Comparison of ENCODE assay signal across 8 mouse cellular contexts in the genomic region with DNA sequence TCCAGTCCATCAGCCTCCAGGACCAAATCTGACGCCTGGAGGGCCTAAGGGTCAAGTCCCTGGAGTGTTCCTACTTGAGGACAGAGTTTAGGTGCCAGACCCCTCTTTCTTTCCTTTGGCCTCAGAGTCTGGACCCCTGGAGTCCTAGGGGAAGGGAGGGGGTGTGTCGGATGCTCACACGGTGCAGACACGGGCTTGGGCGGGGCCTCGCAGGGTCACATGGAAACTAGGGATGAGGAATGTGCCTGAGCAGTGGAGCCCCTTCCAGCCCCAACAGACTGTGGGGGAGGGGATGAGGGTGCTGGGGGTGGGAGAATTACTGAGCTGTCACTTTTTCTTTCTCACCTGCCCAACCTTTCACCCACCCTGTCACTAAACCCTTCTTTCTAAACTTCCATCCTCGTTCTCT. TPM values are rescaled to one million over a fixed set of nuclear protein-coding genes. Genes with fewer than 3 reads are reported as not detected.
DNase-seq lines count a peak whose midpoint lies in the region; ATAC-seq lines count a peak whose summit lies in the region.

No protein-coding gene starts in this region.

- 2% methylated on average over 7 of the region's 7 CpGs for WGBS in intestine, embryonic 14.5 days
- under 1% methylated on average over 7 of the region's 7 CpGs for WGBS in midbrain, embryonic 10.5 days
- WGBS in stomach, embryonic 15.5 days = 0% methylated on average over 7 of the region's 7 CpGs

- H3K9me3 ChIP-seq in intestine, embryonic 14.5 days (ENCODE audit: control insufficient read depth, low read length) = no peaks in the 10 kb centered on the region
- H3K9me3 ChIP-seq in midbrain, embryonic 10.5 days (replicated peaks) = no peaks in the 10 kb centered on the region
- no peaks in the 10 kb centered on the region for H3K9me3 ChIP-seq in stomach, embryonic 15.5 days

- peak overlapping the region; percentile 65 for H3K4me3 ChIP-seq in intestine, embryonic 14.5 days (ENCODE audit: low read depth, low read length)
- H3K4me3 ChIP-seq in midbrain, embryonic 10.5 days = peak overlapping the region; percentile 73
- peak overlapping the region; percentile 69 for H3K4me3 ChIP-seq in stomach, embryonic 15.5 days (replicated peaks)

- H3K4me2 ChIP-seq in intestine, embryonic 14.5 days (ENCODE audit: low read length) = peak overlapping the region; percentile 96
- peak overlapping the region; percentile 99 for H3K4me2 ChIP-seq in stomach, embryonic 15.5 days

- peak; percentile 92 for DNase-seq in layer of hippocampus, adult 11-12 months (ENCODE audit: low spot score)
- DNase-seq in layer of hippocampus, adult 9-10 months (ENCODE audit: low spot score) = no peak
- peak; percentile 94 for DNase-seq in cerebellum, adult 9-11 months
- DNase-seq in gastrocnemius, postnatal 10 days = peak; percentile 82
- DNase-seq in intestine, embryonic 14.5 days (ENCODE audit: low spot score) = peak; percentile 83
- DNase-seq in left cerebral cortex, postnatal 25 days (ENCODE audit: low spot score in 2 of 2) = peak; percentile 83 to 84
- DNase-seq in midbrain, embryonic 10.5 days (ENCODE audit: low spot score) = peak; percentile 63

- peak overlapping the region; percentile 73; the same call in 1 of the 2 replicates for H3K27ac ChIP-seq in intestine, embryonic 14.5 days (ENCODE audit: low read depth)
- H3K27ac ChIP-seq in midbrain, embryonic 10.5 days (replicated peaks) = peak overlapping the region; percentile 87
- peak overlapping the region; percentile 95 for H3K27ac ChIP-seq in stomach, embryonic 15.5 days

- intact Hi-C loops in left cerebral cortex, postnatal 25 days (cut with DNase I) = loop anchor here (10.0 kb wide), 1 partner anchor 241 kb away; a partner anchor contains a TSS

- peak overlapping the region; percentile 69 for H3K9ac ChIP-seq in intestine, embryonic 14.5 days (ENCODE audit: low read length)
- H3K9ac ChIP-seq in stomach, embryonic 15.5 days = peak overlapping the region; percentile 58; the same call in 1 of the 2 replicates

- H3K36me3 ChIP-seq in intestine, embryonic 14.5 days (ENCODE audit: control insufficient read depth, insufficient read depth, low read length) = peaks cover 16% of the 10 kb centered on the region
- peaks cover 14% of the 10 kb centered on the region for H3K36me3 ChIP-seq in midbrain, embryonic 10.5 days
- peaks cover 5% of the 10 kb centered on the region for H3K36me3 ChIP-seq in stomach, embryonic 15.5 days

- peak; percentile 14; the same call in 1 of the 2 replicates for ATAC-seq in intestine, embryonic 14.5 days (replicated peaks; ENCODE audit: low FRiP score, low TSS enrichment, low read depth)
- no peak for ATAC-seq in stomach, embryonic 15.5 days (ENCODE audit: insufficient read depth, low FRiP score, low read depth)

- H3K4me1 ChIP-seq in intestine, embryonic 14.5 days (replicated peaks; ENCODE audit: control insufficient read depth, insufficient read depth, low read length) = peaks cover 36% of the 10 kb centered on the region
- H3K4me1 ChIP-seq in midbrain, embryonic 10.5 days = peaks cover 86% of the 10 kb centered on the region
- H3K4me1 ChIP-seq in stomach, embryonic 15.5 days = peaks cover 52% of the 10 kb centered on the region

- H3K27me3 ChIP-seq in intestine, embryonic 14.5 days (replicated peaks; ENCODE audit: control insufficient read depth, insufficient read depth, low read length) = no peaks in the 10 kb centered on the region; the same call in 1 of the 2 replicates
- peaks cover 3% of the 10 kb centered on the region; the same call in 1 of the 2 replicates for H3K27me3 ChIP-seq in midbrain, embryonic 10.5 days (ENCODE audit: low read depth, poor library complexity, severe bottlenecking)
- no peaks in the 10 kb centered on the region for H3K27me3 ChIP-seq in stomach, embryonic 15.5 days (replicated peaks)

RNA-seq across cellular contexts. Expression of a gene that starts 1.0 kb away (rescaled TPM):
- total RNA-seq in gastrocnemius, postnatal 10 days (2021) = 10 to 100 TPM; 35.9 to 37.9 TPM
- polyA plus RNA-seq in intestine, embryonic 14.5 days (2014; fragmentation: Nextera tagmentation; extraction: Ambion mirVana) = 3.7 and 4.0 TPM in 2 replicates
- 100 to 1,000 TPM in 1 of 2 experiments, 10 to 100 TPM in 1; 66.2 to 147 TPM for total RNA-seq in left cerebral cortex, postnatal 25 days (2021)
- 2.1 and 2.9 TPM in 2 replicates for polyA plus RNA-seq in midbrain, embryonic 10.5 days (2016; fragmentation: Nextera tagmentation; extraction: Ambion mirVana)
- 2.8 and 4.4 TPM in 2 replicates for polyA plus RNA-seq in stomach, embryonic 15.5 days (2015; fragmentation: Nextera tagmentation; extraction: Ambion mirVana)

RNA-seq across cellular contexts. Expression of a gene that starts 6.2 kb away (rescaled TPM):
- 1 to 10 TPM; 3.4 to 3.9 TPM for total RNA-seq in gastrocnemius, postnatal 10 days (2021)
- 7.3 and 8.2 TPM in 2 replicates for polyA plus RNA-seq in intestine, embryonic 14.5 days (2014; fragmentation: Nextera tagmentation; extraction: Ambion mirVana)
- total RNA-seq in left cerebral cortex, postnatal 25 days (2021) = 100 to 1,000 TPM; 184 to 223 TPM
- 4.6 and 4.9 TPM in 2 replicates for polyA plus RNA-seq in midbrain, embryonic 10.5 days (2016; fragmentation: Nextera tagmentation; extraction: Ambion mirVana)
- polyA plus RNA-seq in stomach, embryonic 15.5 days (2015; fragmentation: Nextera tagmentation; extraction: Ambion mirVana) = 9.6 and 10.1 TPM in 2 replicates

RNA-seq across cellular contexts. Expression of a gene that starts 9.4 kb away (rescaled TPM):
- total RNA-seq in gastrocnemius, postnatal 10 days (2021) = 100 to 1,000 TPM; 793 to 822 TPM
- 1,434 and 1,450 TPM in 2 replicates for polyA plus RNA-seq in intestine, embryonic 14.5 days (2014; fragmentation: Nextera tagmentation; extraction: Ambion mirVana)
- 100 to 1,000 TPM; 315 to 323 TPM for total RNA-seq in left cerebral cortex, postnatal 25 days (2021)
- polyA plus RNA-seq in midbrain, embryonic 10.5 days (2016; fragmentation: Nextera tagmentation; extraction: Ambion mirVana) = 965 and 1,116 TPM in 2 replicates
- 954 and 1,069 TPM in 2 replicates for polyA plus RNA-seq in stomach, embryonic 15.5 days (2015; fragmentation: Nextera tagmentation; extraction: Ambion mirVana)

RNA-seq across cellular contexts. Expression of a gene that starts 11.7 kb away (rescaled TPM):
- total RNA-seq in gastrocnemius, postnatal 10 days (2021) = under 1 TPM in 1 of 2 experiments, not detected in 1; 0.21 TPM
- polyA plus RNA-seq in intestine, embryonic 14.5 days (2014; fragmentation: Nextera tagmentation; extraction: Ambion mirVana) = 4.8 and 6.0 TPM in 2 replicates
- total RNA-seq in left cerebral cortex, postnatal 25 days (2021) = under 1 TPM; 0.37 to 0.48 TPM
- polyA plus RNA-seq in midbrain, embryonic 10.5 days (2016; fragmentation: Nextera tagmentation; extraction: Ambion mirVana) = 0.32 and 0.34 TPM in 2 replicates
- 3.6 and 4.5 TPM in 2 replicates for polyA plus RNA-seq in stomach, embryonic 15.5 days (2015; fragmentation: Nextera tagmentation; extraction: Ambion mirVana)

RNA-seq across cellular contexts. Expression of a gene that starts 11.9 kb away (rescaled TPM):
- total RNA-seq in gastrocnemius, postnatal 10 days (2021) = 10 to 100 TPM; 11.8 to 13.8 TPM
- 27.3 and 28.1 TPM in 2 replicates for polyA plus RNA-seq in intestine, embryonic 14.5 days (2014; fragmentation: Nextera tagmentation; extraction: Ambion mirVana)
- total RNA-seq in left cerebral cortex, postnatal 25 days (2021) = 10 to 100 TPM; 29.7 to 29.8 TPM
- 32.3 and 32.8 TPM in 2 replicates for polyA plus RNA-seq in midbrain, embryonic 10.5 days (2016; fragmentation: Nextera tagmentation; extraction: Ambion mirVana)
- polyA plus RNA-seq in stomach, embryonic 15.5 days (2015; fragmentation: Nextera tagmentation; extraction: Ambion mirVana) = 35.4 and 36.7 TPM in 2 replicates
